Mouse (Mus musculus): ENCODE results near the gene Prickle2.

- TF ChIP-seq CTCF (IDR thresholded peaks at IDR 0.05; ENCODE audit: insufficient read depth, low read length): no peak
- TF ChIP-seq POLR2A (IDR thresholded peaks at IDR 0.05; ENCODE audit: borderline replicate concordance, extremely low read depth, low read depth, low read length): no peak
These were observed 42.5 kb downstream of the Prickle2 start for GRCm38 (mm10) chr6:92663433-92663832.

Data from lung, adult 2 months (tissue).